Mouse (Mus musculus) adrenal gland, adult 2 months (tissue): ENCODE data around the gene Trim34a. TPM values are rescaled to one million over a fixed set of nuclear protein-coding genes. Genes with fewer than 3 reads are reported as not detected.

ENCODE experiments used
- polyA plus RNA-seq: library from polyadenylated mRNA; depleted of rRNA; stranded (reverse); fragments of >200 nt; gene quantifications from 2 replicates; pipeline ENCODE4 v1.2.3, GENCODE M21; 2012; rRNA removed
- total RNA-seq, 2 experiments: library from RNA; stranded (reverse); gene quantifications; 2 replicates each; pipeline ENCODE4 v1.2.3; 2021

Trim34a gene
- total and polyA plus RNA-seq, 3 experiments: 4.6 to 6.8 (median 6.5) TPM

Other genes with a start within 250 kb of the Trim34a start
- not detected for gene Olfr638, start 245.7 kb upstream of the Trim34a start, total RNA-seq
- gene Olfr638, start 245.7 kb upstream of the Trim34a start, polyA plus RNA-seq: not detected in 2 replicates
- gene Olfr639, start 227.2 kb upstream of the Trim34a start, total RNA-seq: not detected
- not detected in 2 replicates for gene Olfr639, start 227.2 kb upstream of the Trim34a start, polyA plus RNA-seq
- gene Olfr640, start 218.9 kb upstream of the Trim34a start, total RNA-seq: not detected
- gene Olfr640, start 218.9 kb upstream of the Trim34a start, polyA plus RNA-seq: not detected in 2 replicates
- gene Olfr641, start 209.0 kb upstream of the Trim34a start, total RNA-seq: not detected
- gene Olfr641, start 209.0 kb upstream of the Trim34a start, polyA plus RNA-seq: not detected in 2 replicates
- not detected for gene Olfr642, start 191.8 kb upstream of the Trim34a start, total RNA-seq
- not detected in 2 replicates for gene Olfr642, start 191.8 kb upstream of the Trim34a start, polyA plus RNA-seq
- not detected for gene 4930516K23Rik, start 183.0 kb upstream of the Trim34a start, total RNA-seq
- not detected in 2 replicates for gene 4930516K23Rik, start 183.0 kb upstream of the Trim34a start, polyA plus RNA-seq
- not detected for gene Olfr644, start 172.6 kb upstream of the Trim34a start, total RNA-seq
- gene Olfr644, start 172.6 kb upstream of the Trim34a start, polyA plus RNA-seq: not detected in 2 replicates
- not detected for gene Olfr645, start 159.0 kb upstream of the Trim34a start, total RNA-seq
- not detected in 2 replicates for gene Olfr645, start 159.0 kb upstream of the Trim34a start, polyA plus RNA-seq
- not detected for gene Olfr646, start 139.6 kb upstream of the Trim34a start, total RNA-seq
- not detected in 2 replicates for gene Olfr646, start 139.6 kb upstream of the Trim34a start, polyA plus RNA-seq
- not detected for gene Ubqln5, start 114.6 kb upstream of the Trim34a start, total RNA-seq
- gene Ubqln5, start 114.6 kb upstream of the Trim34a start, polyA plus RNA-seq: not detected in 2 replicates
- gene Olfr643, start 107.1 kb upstream of the Trim34a start, total RNA-seq: not detected
- gene Olfr643, start 107.1 kb upstream of the Trim34a start, polyA plus RNA-seq: not detected in 2 replicates
- gene Ubqln3, start 101.2 kb upstream of the Trim34a start, total RNA-seq: not detected
- not detected in 2 replicates for gene Ubqln3, start 101.2 kb upstream of the Trim34a start, polyA plus RNA-seq
- not detected for gene Ubqlnl, start 93.9 kb upstream of the Trim34a start, total RNA-seq
- gene Ubqlnl, start 93.9 kb upstream of the Trim34a start, polyA plus RNA-seq: not detected in 2 replicates
- gene Olfm5, start 79.6 kb upstream of the Trim34a start, total RNA-seq: not detected
- not detected in 2 replicates for gene Olfm5, start 79.6 kb upstream of the Trim34a start, polyA plus RNA-seq
- not detected for gene Olfr648, start 61.1 kb upstream of the Trim34a start, total RNA-seq
- gene Olfr648, start 61.1 kb upstream of the Trim34a start, polyA plus RNA-seq: 0.04 TPM in 1 of 2 replicates, not detected in the other
- gene Olfr649, start 48.5 kb upstream of the Trim34a start, total RNA-seq: not detected
- gene Olfr649, start 48.5 kb upstream of the Trim34a start, polyA plus RNA-seq: not detected in 2 replicates
- gene Trim6, start 25.7 kb upstream of the Trim34a start, total RNA-seq: under 1 TPM; 0.12 to 0.66 TPM
- gene Trim6, start 25.7 kb upstream of the Trim34a start, polyA plus RNA-seq: 0.09 and 0.36 TPM in 2 replicates
- gene Trim5, start 43.6 kb downstream of the Trim34a start, total RNA-seq: 1 to 10 TPM; 3.5 to 3.8 TPM
- gene Trim5, start 43.6 kb downstream of the Trim34a start, polyA plus RNA-seq: 0.22 and 0.47 TPM in 2 replicates
- 10 to 100 TPM in 1 of 2 experiments, 1 to 10 TPM in 1; 9.1 to 12.5 TPM for gene Trim12a, start 71.0 kb downstream of the Trim34a start, total RNA-seq
- 1.4 and 1.7 TPM in 2 replicates for gene Trim12a, start 71.0 kb downstream of the Trim34a start, polyA plus RNA-seq
- gene Trim34b, start 85.0 kb downstream of the Trim34a start, total RNA-seq: under 1 TPM; 0.38 to 0.46 TPM
- gene Trim34b, start 85.0 kb downstream of the Trim34a start, polyA plus RNA-seq: 0.54 and 1.7 TPM in 2 replicates
- 1 to 10 TPM; 9.2 to 9.8 TPM for gene Trim12c, start 108.9 kb downstream of the Trim34a start, total RNA-seq
- gene Trim12c, start 108.9 kb downstream of the Trim34a start, polyA plus RNA-seq: 2.0 and 2.2 TPM in 2 replicates
- under 1 TPM; 0.09 to 0.17 TPM for gene Trim30b, start 125.4 kb downstream of the Trim34a start, total RNA-seq
- gene Trim30b, start 125.4 kb downstream of the Trim34a start, polyA plus RNA-seq: not detected in 2 replicates
- gene Trim30c, start 156.4 kb downstream of the Trim34a start, total RNA-seq: not detected
- not detected in 2 replicates for gene Trim30c, start 156.4 kb downstream of the Trim34a start, polyA plus RNA-seq
- 1 to 10 TPM; 5.1 to 6.6 TPM for gene Trim30a, start 220.7 kb downstream of the Trim34a start, total RNA-seq
- 2.1 and 2.8 TPM in 2 replicates for gene Trim30a, start 220.7 kb downstream of the Trim34a start, polyA plus RNA-seq